Mouse (Mus musculus): ENCODE measurements at regions not wholly inside any gene's neighbourhood (a gene's known extent, or its start where the extent isn't known, plus 50 kb on each side); places are given as distances from the start of the nearest gene placed in this dataset.
"Not testable (repeated sequence)": the region's sequence is repeated elsewhere in the genome, so short reads cannot be mapped to it uniquely, and the experiment has no call there.

- Histone ChIP-seq H3K9me3 (replicated peaks) (no peaks in the 10 kb centered on the region), H3K27me3 (ENCODE audit: insufficient read depth, low read length) (peaks cover 4% of the 10 kb centered on the region; the same call in 1 of the 2 replicates), H3K4me1 (ENCODE audit: insufficient read depth, low read depth, low read length) (no peaks in the 10 kb centered on the region), H3K36me3 (replicated peaks) (no peaks in the 10 kb centered on the region), H3K4me3 (ENCODE audit: low read depth, low read length) (no peak overlapping the region)
- TF ChIP-seq GATA1 (IDR thresholded peaks at IDR 0.05; ENCODE audit: borderline replicate concordance, low read length) (no peak), CTCF (IDR thresholded peaks at IDR 0.05; ENCODE audit: low read depth, low read length) (no peak), GATA2 (IDR thresholded peaks at IDR 0.05; ENCODE audit: borderline replicate concordance, low read depth, low read length) (no peak), POLR2AphosphoS5 (IDR thresholded peaks at IDR 0.05; ENCODE audit: insufficient replicate concordance, low read depth, low read length) (no peak), TAL1 (conservative IDR thresholded peaks at IDR 0.05; ENCODE audit: low read depth, low read length) (no peak)
- ATAC-seq (ENCODE audit: extremely low read depth, insufficient number of reproducible peaks, low FRiP score, poor library complexity, severe bottlenecking) (no peak), DNase-seq (ENCODE audit: low spot score) (no peak)
Measured at GRCm38 (mm10) chr14:61757086-61757822, 150.0 kb downstream of the Kcnrg start.

- Histone ChIP-seq H3K4me3 (ENCODE audit: low read depth, low read length) (no peak overlapping the region), H3K9me3 (replicated peaks) (no peaks in the 10 kb centered on the region), H3K27me3 (ENCODE audit: insufficient read depth, low read length) (peaks cover 4% of the 10 kb centered on the region; the same call in 1 of the 2 replicates), H3K36me3 (replicated peaks) (no peaks in the 10 kb centered on the region), H3K4me1 (ENCODE audit: insufficient read depth, low read depth, low read length) (no peaks in the 10 kb centered on the region)
- TF ChIP-seq GATA1 (IDR thresholded peaks at IDR 0.05; ENCODE audit: borderline replicate concordance, low read length) (no peak), CTCF (IDR thresholded peaks at IDR 0.05; ENCODE audit: low read depth, low read length) (no peak)
- no peak for DNase-seq (ENCODE audit: low spot score)
- no peak for ATAC-seq (ENCODE audit: extremely low read depth, insufficient number of reproducible peaks, low FRiP score, poor library complexity, severe bottlenecking)
Measured at GRCm38 (mm10) chr14:61757823-61758175, 150.5 kb downstream of the Kcnrg start.

GRCm38 (mm10) chr14:61758586-61758985 is 151.3 kb downstream of the Kcnrg start:
- TF ChIP-seq POLR2AphosphoS5 (IDR thresholded peaks at IDR 0.05; ENCODE audit: insufficient replicate concordance, low read depth, low read length): no peak
- no peak for TF ChIP-seq CTCF (IDR thresholded peaks at IDR 0.05; ENCODE audit: low read depth, low read length)
- no peak for TF ChIP-seq TAL1 (conservative IDR thresholded peaks at IDR 0.05; ENCODE audit: low read depth, low read length)
- TF ChIP-seq GATA1 (IDR thresholded peaks at IDR 0.05; ENCODE audit: borderline replicate concordance, low read length): no peak
- no peak for TF ChIP-seq GATA2 (IDR thresholded peaks at IDR 0.05; ENCODE audit: borderline replicate concordance, low read depth, low read length)
- no peaks in the 10 kb centered on the region for H3K4me1 ChIP-seq (ENCODE audit: insufficient read depth, low read depth, low read length)
- DNase-seq (ENCODE audit: low spot score): no peak
- H3K36me3 ChIP-seq (replicated peaks): no peaks in the 10 kb centered on the region
- no peak for ATAC-seq (ENCODE audit: extremely low read depth, insufficient number of reproducible peaks, low FRiP score, poor library complexity, severe bottlenecking)
- H3K27me3 ChIP-seq (ENCODE audit: insufficient read depth, low read length): peaks cover 7% of the 10 kb centered on the region; the same call in 1 of the 2 replicates
- no peaks in the 10 kb centered on the region for H3K9me3 ChIP-seq (replicated peaks)
- no peak overlapping the region for H3K4me3 ChIP-seq (ENCODE audit: low read depth, low read length)

GRCm38 (mm10) chr14:61760176-61760575 is 152.9 kb downstream of the Kcnrg start:
- not testable (repeated sequence) for DNase-seq (ENCODE audit: low spot score); ATAC-seq (ENCODE audit: extremely low read depth, insufficient number of reproducible peaks, low FRiP score, poor library complexity, severe bottlenecking); H3K4me1 ChIP-seq (ENCODE audit: insufficient read depth, low read depth, low read length); H3K9me3 ChIP-seq (replicated peaks); H3K36me3 ChIP-seq (replicated peaks); H3K4me3 ChIP-seq (ENCODE audit: low read depth, low read length)
- H3K27me3 ChIP-seq (ENCODE audit: insufficient read depth, low read length): peaks cover 11% of the 10 kb centered on the region

- DNase-seq (ENCODE audit: low spot score) (no peak), ATAC-seq (ENCODE audit: extremely low read depth, insufficient number of reproducible peaks, low FRiP score, poor library complexity, severe bottlenecking) (no peak)
- no peak for TF ChIP-seq GATA1 (IDR thresholded peaks at IDR 0.05; ENCODE audit: borderline replicate concordance, low read length)
- TF ChIP-seq GATA2 (IDR thresholded peaks at IDR 0.05; ENCODE audit: borderline replicate concordance, low read depth, low read length): no peak
- no peak for TF ChIP-seq POLR2AphosphoS5 (IDR thresholded peaks at IDR 0.05; ENCODE audit: insufficient replicate concordance, low read depth, low read length)
- no peak for TF ChIP-seq CTCF (IDR thresholded peaks at IDR 0.05; ENCODE audit: low read depth, low read length)
- TF ChIP-seq TAL1 (conservative IDR thresholded peaks at IDR 0.05; ENCODE audit: low read depth, low read length): no peak
- peaks cover 5% of the 10 kb centered on the region for H3K9me3 ChIP-seq (replicated peaks)
- peaks cover 18% of the 10 kb centered on the region for H3K27me3 ChIP-seq (ENCODE audit: insufficient read depth, low read length)
- H3K36me3 ChIP-seq (replicated peaks): no peaks in the 10 kb centered on the region
- H3K4me3 ChIP-seq (ENCODE audit: low read depth, low read length): no peak overlapping the region
- H3K4me1 ChIP-seq (ENCODE audit: insufficient read depth, low read depth, low read length): no peaks in the 10 kb centered on the region
Measured at GRCm38 (mm10) chr14:61762076-61762475, 154.8 kb downstream of the Kcnrg start.

- Histone ChIP-seq H3K4me1 (ENCODE audit: insufficient read depth, low read depth, low read length) (no peaks in the 10 kb centered on the region), H3K27me3 (ENCODE audit: insufficient read depth, low read length) (peaks cover 17% of the 10 kb centered on the region), H3K9me3 (replicated peaks) (no peaks in the 10 kb centered on the region), H3K4me3 (ENCODE audit: low read depth, low read length) (no peak overlapping the region), H3K36me3 (replicated peaks) (no peaks in the 10 kb centered on the region)
- ATAC-seq (ENCODE audit: extremely low read depth, insufficient number of reproducible peaks, low FRiP score, poor library complexity, severe bottlenecking) (no peak), DNase-seq (ENCODE audit: low spot score) (no peak)
- TF ChIP-seq GATA1 (IDR thresholded peaks at IDR 0.05; ENCODE audit: borderline replicate concordance, low read length) (no peak), TAL1 (conservative IDR thresholded peaks at IDR 0.05; ENCODE audit: low read depth, low read length) (no peak), GATA2 (IDR thresholded peaks at IDR 0.05; ENCODE audit: borderline replicate concordance, low read depth, low read length) (no peak), POLR2AphosphoS5 (IDR thresholded peaks at IDR 0.05; ENCODE audit: insufficient replicate concordance, low read depth, low read length) (no peak), CTCF (IDR thresholded peaks at IDR 0.05; ENCODE audit: low read depth, low read length) (no peak)
Measured at GRCm38 (mm10) chr14:61769881-61770280, 162.6 kb downstream of the Kcnrg start.

- H3K4me1 ChIP-seq (ENCODE audit: insufficient read depth, low read depth, low read length): no peaks in the 10 kb centered on the region
- H3K9me3 ChIP-seq (replicated peaks): no peaks in the 10 kb centered on the region
- no peak for DNase-seq (ENCODE audit: low spot score)
- ATAC-seq (ENCODE audit: extremely low read depth, insufficient number of reproducible peaks, low FRiP score, poor library complexity, severe bottlenecking): no peak
- TF ChIP-seq GATA2 (IDR thresholded peaks at IDR 0.05; ENCODE audit: borderline replicate concordance, low read depth, low read length): no peak
- no peak for TF ChIP-seq GATA1 (IDR thresholded peaks at IDR 0.05; ENCODE audit: borderline replicate concordance, low read length)
- no peak for TF ChIP-seq POLR2AphosphoS5 (IDR thresholded peaks at IDR 0.05; ENCODE audit: insufficient replicate concordance, low read depth, low read length)
- TF ChIP-seq CTCF (IDR thresholded peaks at IDR 0.05; ENCODE audit: low read depth, low read length): no peak
- no peak for TF ChIP-seq TAL1 (conservative IDR thresholded peaks at IDR 0.05; ENCODE audit: low read depth, low read length)
- H3K27me3 ChIP-seq (ENCODE audit: insufficient read depth, low read length): peaks cover 3% of the 10 kb centered on the region; the same call in 1 of the 2 replicates
- H3K36me3 ChIP-seq (replicated peaks): no peaks in the 10 kb centered on the region
- no peak overlapping the region for H3K4me3 ChIP-seq (ENCODE audit: low read depth, low read length)
Measured at GRCm38 (mm10) chr14:61774171-61774570, 166.9 kb downstream of the Kcnrg start.

Measured in G1E (cell line).